Mouse (Mus musculus) embryonic facial prominence, embryonic 11.5 days (tissue): ENCODE data around the gene Ppp2r5e. TPM values are rescaled to one million over a fixed set of nuclear protein-coding genes. Genes with fewer than 3 reads are reported as not detected.

Source experiments
- ATAC-seq: fragments of 200-750 bp; cut with Nextera tagmentation; replicated peaks from 2 replicates; pipeline ENCODE4 v1.8.0; 2017; ENCODE audit warnings: low read depth; ENCODE audit not compliant: insufficient number of reproducible peaks, low FRiP score, low TSS enrichment
- DNase-seq: peaks from one replicate; pipeline ENCODE4 v3.0.0-alpha.2; 2015; ENCODE audit warnings: low spot score
- H3K27ac ChIP-seq: fragments of 300-500 bp; sonication (generic); replicated peaks from 2 replicates; pipeline ENCODE4 v1.5.1; 2014; ENCODE audit warnings: mild to moderate bottlenecking, low read depth, low read length, control low read depth
- H3K27me3 ChIP-seq: fragments of 300-500 bp; sonication (generic); 2 replicates; pipeline ENCODE4 v1.6.1; 2014; ENCODE audit warnings: mild to moderate bottlenecking, low read length, moderate library complexity, mixed read lengths; ENCODE audit not compliant: control insufficient read depth, insufficient read depth
- H3K36me3 ChIP-seq: fragments of 300-500 bp; sonication (generic); replicated peaks from 2 replicates; pipeline ENCODE4 v1.6.1; 2014; ENCODE audit warnings: low read depth, mild to moderate bottlenecking, low read length, moderate library complexity, mixed read lengths; ENCODE audit not compliant: control insufficient read depth, insufficient read depth
- H3K4me1 ChIP-seq: fragments of 300-500 bp; sonication (generic); 2 replicates; pipeline ENCODE4 v1.6.1; 2014; ENCODE audit warnings: low read length, mixed read lengths; ENCODE audit not compliant: control insufficient read depth, insufficient read depth
- H3K4me2 ChIP-seq: fragments of 300-500 bp; sonication (generic); 2 replicates; pipeline ENCODE4 v1.6.1; 2014; ENCODE audit warnings: low read depth, mild to moderate bottlenecking, control low read depth, low read length, moderate library complexity
- H3K4me3 ChIP-seq: fragments of 300-500 bp; sonication (generic); 2 replicates; pipeline ENCODE4 v1.5.1; 2014; ENCODE audit warnings: low read depth, low read length, control low read depth
- H3K9ac ChIP-seq: fragments of 300-500 bp; sonication (generic); replicated peaks from 2 replicates; pipeline ENCODE4 v1.6.1; 2014; ENCODE audit warnings: mild to moderate bottlenecking, control low read depth, low read length
- H3K9me3 ChIP-seq: fragments of 300-500 bp; sonication (generic); replicated peaks from 2 replicates; pipeline ENCODE4 v1.6.1; 2016; ENCODE audit warnings: mild to moderate bottlenecking, low read length, inconsistent platforms, mixed read lengths; ENCODE audit not compliant: control insufficient read depth
- whole genome bisulfite sequencing: fragments of 180-500 bp; shearing (Covaris S2); extraction: QIAGEN DNeasy Blood & Tissue Kit; methylation state at CpG from one replicate; pipeline ENCODE4 v1.1.7; 2014; 5-methylcytosine and 5-hydroxymethylcytosine counted together
- polyA plus RNA-seq: library from polyadenylated mRNA; unstranded; fragments of >200 nt; fragmentation: Nextera tagmentation; extraction: Ambion mirVana; gene quantifications from 2 replicates; pipeline ENCODE4 v1.2.1, GENCODE M21; 2014

Gene Ppp2r5e
- polyA plus RNA-seq, 1 experiment from 2014 or later, result 18.7 TPM

- H3K9me3 ChIP-seq, result no peaks in the 10 kb centered on the region
- H3K4me3 ChIP-seq, result peak overlapping the region; percentile 100
- WGBS, result under 1% methylated on average over 85 of the region's 97 CpGs
- no peaks in the 10 kb centered on the region for H3K4me1 ChIP-seq
- peak; percentile 10; the same call in 1 of the 2 replicates for ATAC-seq
- H3K4me2 ChIP-seq, result peak overlapping the region; percentile 59
- H3K9ac ChIP-seq, result peak overlapping the region; percentile 95
- DNase-seq, result peak; percentile 53
- H3K36me3 ChIP-seq, result no peaks in the 10 kb centered on the region
- H3K27ac ChIP-seq, result peak overlapping the region; percentile 91
- no peaks in the 10 kb centered on the region for H3K27me3 ChIP-seq
These were observed 523 bp downstream of the Ppp2r5e start for GRCm38 (mm10) chr12:75595291-75596153.

- Histone ChIP-seq H3K36me3 (peaks cover 4% of the 10 kb centered on the region), H3K9me3 (no peaks in the 10 kb centered on the region), H3K27me3 (no peaks in the 10 kb centered on the region), H3K4me1 (no peaks in the 10 kb centered on the region), H3K9ac (no peak overlapping the region), H3K4me3 (peak overlapping the region; percentile 100), H3K4me2 (peak overlapping the region; percentile 32), H3K27ac (no peak overlapping the region)
- whole genome bisulfite sequencing, result 55% methylated on average over 5 of the region's 5 CpGs
- no peak for ATAC-seq
- no peak for DNase-seq
These were observed 1.6 kb downstream of the Ppp2r5e start for GRCm38 (mm10) chr12:75594404-75594803.

GRCm38 (mm10) chr12:75593817-75594216, 2.2 kb downstream of the Ppp2r5e start:
- Histone ChIP-seq H3K4me2 (peak overlapping the region; percentile 10; the same call in 1 of the 2 replicates), H3K27me3 (no peaks in the 10 kb centered on the region), H3K4me3 (no peak overlapping the region), H3K9me3 (no peaks in the 10 kb centered on the region), H3K9ac (no peak overlapping the region), H3K4me1 (no peaks in the 10 kb centered on the region), H3K27ac (no peak overlapping the region), H3K36me3 (peaks cover 4% of the 10 kb centered on the region)
- no peak for DNase-seq
- no peak for ATAC-seq
- WGBS, result 70% methylated on average over 4 of the region's 4 CpGs

- Histone ChIP-seq H3K9me3 (no peaks in the 10 kb centered on the region), H3K4me1 (no peaks in the 10 kb centered on the region), H3K4me2 (no peak overlapping the region), H3K36me3 (peaks cover 6% of the 10 kb centered on the region), H3K9ac (no peak overlapping the region), H3K27ac (no peak overlapping the region), H3K4me3 (no peak overlapping the region), H3K27me3 (no peaks in the 10 kb centered on the region)
- ATAC-seq (no peak), DNase-seq (no peak)
These were observed 8.5 kb downstream of the Ppp2r5e start for GRCm38 (mm10) chr12:75587501-75587900.

DNA sequence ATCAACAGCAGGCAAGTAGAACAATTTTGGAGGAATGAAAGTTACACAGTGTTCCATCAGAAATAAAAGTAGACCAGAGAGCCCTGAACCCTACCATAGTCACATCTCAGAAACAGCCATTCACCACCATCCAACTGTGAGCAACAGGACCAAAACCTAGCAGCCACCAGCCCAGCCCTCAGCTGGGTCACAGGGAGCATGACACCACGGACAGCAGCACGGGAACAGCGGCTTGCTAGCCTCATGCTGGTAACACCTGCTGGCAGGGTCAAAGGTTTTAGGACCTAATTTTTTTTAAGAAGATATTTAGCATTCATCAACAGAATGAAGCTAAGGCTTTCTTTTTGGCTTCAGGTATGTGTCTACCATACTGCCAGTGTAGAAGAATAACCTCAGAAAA, 12.3 kb downstream of the Ppp2r5e start:
- no peak overlapping the region for H3K4me3 ChIP-seq
- WGBS, result 73% methylated on average over 3 of the region's 3 CpGs
- H3K27me3 ChIP-seq, result no peaks in the 10 kb centered on the region
- no peak overlapping the region for H3K4me2 ChIP-seq
- no peak overlapping the region for H3K9ac ChIP-seq
- H3K36me3 ChIP-seq, result peaks cover 3% of the 10 kb centered on the region
- H3K27ac ChIP-seq, result no peak overlapping the region
- no peaks in the 10 kb centered on the region for H3K9me3 ChIP-seq
- ATAC-seq (no peak), DNase-seq (no peak)
- no peaks in the 10 kb centered on the region for H3K4me1 ChIP-seq

- Histone ChIP-seq H3K27ac (no peak overlapping the region), H3K27me3 (no peaks in the 10 kb centered on the region), H3K4me2 (no peak overlapping the region), H3K9me3 (no peaks in the 10 kb centered on the region), H3K36me3 (no peaks in the 10 kb centered on the region; the same call in 1 of the 2 replicates), H3K4me1 (no peaks in the 10 kb centered on the region), H3K4me3 (no peak overlapping the region), H3K9ac (no peak overlapping the region)
- DNase-seq, result no peak
- 90% methylated on average over 2 of the region's 2 CpGs for WGBS
- ATAC-seq, result no peak
These were observed 17.0 kb downstream of the Ppp2r5e start for GRCm38 (mm10) chr12:75579076-75579475.

- H3K4me1 ChIP-seq, result no peaks in the 10 kb centered on the region
- WGBS, result 86% methylated on average over 5 of the region's 5 CpGs
- H3K27ac ChIP-seq, result no peak overlapping the region
- no peaks in the 10 kb centered on the region for H3K36me3 ChIP-seq
- ATAC-seq, result no peak
- no peak overlapping the region for H3K9ac ChIP-seq
- no peak overlapping the region for H3K4me2 ChIP-seq
- no peaks in the 10 kb centered on the region for H3K27me3 ChIP-seq
- no peak for DNase-seq
- no peak overlapping the region for H3K4me3 ChIP-seq
- H3K9me3 ChIP-seq, result no peaks in the 10 kb centered on the region
These were observed 18.8 kb downstream of the Ppp2r5e start for GRCm38 (mm10) chr12:75577255-75577654.

DNA sequence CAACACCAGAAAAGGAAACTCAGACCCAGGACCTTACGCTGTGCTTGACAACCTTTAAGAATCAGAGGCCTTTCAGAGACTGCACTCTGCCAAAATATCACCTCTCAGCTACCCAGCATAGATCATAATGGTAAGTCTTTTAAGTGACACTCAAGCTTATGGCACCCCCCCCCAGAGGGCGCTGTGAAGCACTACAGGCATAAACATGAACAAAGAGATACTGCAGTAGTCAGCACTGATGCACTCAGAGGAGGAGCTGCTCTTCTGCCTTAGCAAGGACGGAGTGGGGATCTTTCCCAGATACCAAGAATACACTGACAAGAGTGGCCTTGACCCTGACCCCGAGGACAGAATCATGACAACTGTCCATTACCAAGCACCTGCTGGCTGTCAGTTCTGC, 23.8 kb downstream of the Ppp2r5e start:
- no peak for DNase-seq
- Histone ChIP-seq H3K4me2 (no peak overlapping the region), H3K4me3 (no peak overlapping the region), H3K27ac (no peak overlapping the region), H3K4me1 (no peaks in the 10 kb centered on the region), H3K36me3 (no peaks in the 10 kb centered on the region), H3K9ac (no peak overlapping the region), H3K27me3 (no peaks in the 10 kb centered on the region), H3K9me3 (no peaks in the 10 kb centered on the region)
- ATAC-seq, result no peak
- WGBS, result 70% methylated on average over 4 of the region's 4 CpGs
